Mouse (Mus musculus) layer of hippocampus, adult 8-10 months (tissue): Measurements from ENCODE around the gene Robo3. TPM values are rescaled to one million over a fixed set of nuclear protein-coding genes. Genes with fewer than 3 reads are reported as not detected.

Experiments used
- DNase-seq, 2 experiments: peaks; one replicate each; pipeline ENCODE4 v3.0.0; 2022; ENCODE audit warnings: low spot score in 2 of 2
- total RNA-seq, 4 experiments: library from RNA; stranded (reverse); gene quantifications; 2 replicates each; pipeline ENCODE4 v1.2.4; 2022

Gene Robo3
- 10 to 100 TPM; 10.3 to 16.0 (median 13.1) TPM for total RNA-seq

- DNase-seq, result no peak
These were observed at the start of gene Robo3 for GRCm38 (mm10) chr9:37432720-37433421. TSS of gene Robo3 (minus strand) at chr9:37433246.

- DNase-seq, result peak; percentile 41 to 57
These were observed 41.9 kb upstream of the Robo3 start for GRCm38 (mm10) chr9:37474923-37475322.

- no peak for DNase-seq
These were observed 40.6 kb upstream of the Robo3 start for GRCm38 (mm10) chr9:37473611-37474125.

- peak in 1 of 2 experiments; percentile 27 for DNase-seq
These were observed 29.7 kb upstream of the Robo3 start for GRCm38 (mm10) chr9:37462764-37463163.

- DNase-seq, result no peak
These were observed 28.5 kb upstream of the Robo3 start for GRCm38 (mm10) chr9:37461571-37461970.

- DNase-seq, result no peak
These were observed 27.9 kb upstream of the Robo3 start for GRCm38 (mm10) chr9:37460961-37461340.

- DNase-seq, result peak in 1 of 2 experiments; percentile 30
These were observed 27.3 kb upstream of the Robo3 start for GRCm38 (mm10) chr9:37460043-37460960.

- DNase-seq, result no peak
These were observed 26.6 kb upstream of the Robo3 start for GRCm38 (mm10) chr9:37459665-37460042.

- DNase-seq, result no peak
These were observed 24.1 kb upstream of the Robo3 start for GRCm38 (mm10) chr9:37457151-37457550.

GRCm38 (mm10) chr9:37456481-37456910 lies 23.4 kb upstream of the Robo3 start:
- DNase-seq, result peak; percentile 51 to 63

GRCm38 (mm10) chr9:37455868-37456267 lies 22.8 kb upstream of the Robo3 start:
- DNase-seq, result no peak

- no peak for DNase-seq
These were observed 21.9 kb upstream of the Robo3 start for GRCm38 (mm10) chr9:37454991-37455390.

GRCm38 (mm10) chr9:37454011-37454492 lies 21.0 kb upstream of the Robo3 start:
- DNase-seq, result no peak

GRCm38 (mm10) chr9:37453328-37453727 lies 20.3 kb upstream of the Robo3 start:
- DNase-seq, result no peak

GRCm38 (mm10) chr9:37452401-37452800 lies 19.4 kb upstream of the Robo3 start:
- no peak for DNase-seq

- DNase-seq, result peak; percentile 44 to 51
These were observed 5.0 kb upstream of the Robo3 start for GRCm38 (mm10) chr9:37437772-37438735.

GRCm38 (mm10) chr9:37435616-37436015 lies 2.6 kb upstream of the Robo3 start:
- DNase-seq, result peak in 1 of 2 experiments; percentile 1

- peak in 1 of 2 experiments; percentile 2 for DNase-seq
These were observed 1.9 kb upstream of the Robo3 start for GRCm38 (mm10) chr9:37434932-37435331.

GRCm38 (mm10) chr9:37433823-37434560 lies 946 bp upstream of the Robo3 start:
- DNase-seq, result no peak
